Mouse (Mus musculus) thymus, postnatal 10 days (tissue): ENCODE results near the gene Bcl2l11.

ENCODE experiments used
- DNase-seq, 2 experiments: peaks; one replicate each; pipeline ENCODE4 v3.0.0; 2021; ENCODE audit warnings: low spot score in 2 of 2

The Bcl2l11 gene

GRCm38 (mm10) chr2:128111537-128111936, 14.3 kb upstream of the Bcl2l11 start:
- DNase-seq, result no peak

- DNase-seq, result no peak
These were observed 11.2 kb upstream of the Bcl2l11 start for GRCm38 (mm10) chr2:128114621-128115020.

GRCm38 (mm10) chr2:128115579-128115978, 10.3 kb upstream of the Bcl2l11 start:
- DNase-seq, result no peak

GRCm38 (mm10) chr2:128117605-128118004, 8.2 kb upstream of the Bcl2l11 start:
- DNase-seq, result no peak

DNA sequence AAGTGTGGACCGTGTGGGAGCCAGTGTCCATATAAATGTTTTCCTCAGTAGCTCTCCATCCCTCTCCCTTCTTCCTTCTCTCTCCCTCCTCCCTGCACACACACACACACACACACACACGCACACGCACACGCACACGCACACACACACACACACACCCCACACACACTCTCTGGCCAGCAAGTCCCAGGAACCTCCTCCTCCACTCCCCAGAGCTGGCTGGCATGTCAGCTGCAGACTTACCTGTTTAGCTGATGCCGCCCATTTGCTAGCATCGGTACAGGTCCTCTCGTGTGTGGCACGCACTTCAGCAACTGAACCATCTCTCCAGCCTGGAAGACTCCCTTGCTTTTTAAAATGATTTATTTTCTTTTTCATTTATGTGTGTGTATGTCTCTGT, 6.9 kb upstream of the Bcl2l11 start:
- no peak for DNase-seq

DNA sequence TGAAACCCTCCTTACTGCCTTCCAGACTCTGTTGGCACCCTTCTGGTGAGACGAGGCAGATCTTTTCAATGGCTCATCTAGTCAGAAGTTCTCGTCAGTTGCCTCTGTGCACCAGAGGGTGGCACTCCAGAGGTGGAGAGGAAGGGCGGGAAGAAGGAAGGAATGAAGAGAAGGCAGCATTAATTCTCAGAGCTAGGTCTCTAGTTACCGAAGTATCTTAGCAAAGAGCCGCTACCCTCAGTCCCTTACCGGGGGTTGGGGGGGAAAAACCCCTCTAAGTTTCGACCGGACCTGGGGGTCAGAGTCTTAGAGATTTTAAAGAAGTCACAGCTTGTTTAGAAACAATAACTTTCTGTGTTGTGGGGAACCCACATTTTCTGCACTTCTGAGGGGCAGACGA, 3.3 kb upstream of the Bcl2l11 start:
- DNase-seq, result peak; percentile 60 to 75

DNA sequence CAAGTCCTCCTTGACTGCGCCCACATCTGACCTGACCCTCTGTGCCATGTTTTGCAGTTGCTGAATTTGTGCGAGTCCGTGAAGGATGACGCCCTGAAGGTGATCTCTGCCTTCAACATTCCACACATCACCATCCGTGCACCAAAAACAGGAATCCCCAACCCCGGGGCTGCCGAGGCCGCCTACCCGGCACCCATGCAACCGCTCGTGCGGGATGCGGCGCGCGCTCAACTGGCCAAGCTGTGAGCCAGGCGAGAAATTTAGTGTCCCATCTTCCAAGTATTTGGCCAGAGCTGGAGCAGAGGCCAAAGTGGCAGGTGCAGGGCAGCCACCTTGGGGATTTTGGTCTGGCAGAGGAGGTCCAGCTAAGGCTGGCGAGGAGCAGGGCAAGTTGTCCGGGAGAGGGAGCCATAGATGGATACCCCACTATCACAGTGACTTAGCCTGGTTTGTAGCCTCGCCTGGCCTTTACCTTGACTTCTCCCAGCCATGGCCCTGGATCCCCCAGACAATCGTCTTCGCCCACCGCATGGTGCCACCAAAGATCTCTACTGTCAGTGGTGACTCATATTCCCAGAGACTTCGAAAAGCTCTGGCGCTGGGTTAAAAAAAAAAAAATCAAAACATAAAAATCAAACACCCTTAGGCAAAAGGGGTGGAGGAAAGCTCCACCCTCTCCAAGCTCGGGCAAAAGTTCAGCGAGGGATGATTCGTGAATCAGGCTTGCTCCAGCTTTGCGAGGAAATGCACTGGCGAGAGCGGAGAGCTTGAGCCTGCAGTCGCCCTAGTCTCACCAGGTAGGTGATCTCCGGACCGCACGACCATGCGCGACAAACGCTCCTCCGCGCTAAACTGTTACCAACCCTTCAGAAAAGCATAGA, 2.7 kb upstream of the Bcl2l11 start:
- DNase-seq, result peak; percentile 13 to 22

DNA sequence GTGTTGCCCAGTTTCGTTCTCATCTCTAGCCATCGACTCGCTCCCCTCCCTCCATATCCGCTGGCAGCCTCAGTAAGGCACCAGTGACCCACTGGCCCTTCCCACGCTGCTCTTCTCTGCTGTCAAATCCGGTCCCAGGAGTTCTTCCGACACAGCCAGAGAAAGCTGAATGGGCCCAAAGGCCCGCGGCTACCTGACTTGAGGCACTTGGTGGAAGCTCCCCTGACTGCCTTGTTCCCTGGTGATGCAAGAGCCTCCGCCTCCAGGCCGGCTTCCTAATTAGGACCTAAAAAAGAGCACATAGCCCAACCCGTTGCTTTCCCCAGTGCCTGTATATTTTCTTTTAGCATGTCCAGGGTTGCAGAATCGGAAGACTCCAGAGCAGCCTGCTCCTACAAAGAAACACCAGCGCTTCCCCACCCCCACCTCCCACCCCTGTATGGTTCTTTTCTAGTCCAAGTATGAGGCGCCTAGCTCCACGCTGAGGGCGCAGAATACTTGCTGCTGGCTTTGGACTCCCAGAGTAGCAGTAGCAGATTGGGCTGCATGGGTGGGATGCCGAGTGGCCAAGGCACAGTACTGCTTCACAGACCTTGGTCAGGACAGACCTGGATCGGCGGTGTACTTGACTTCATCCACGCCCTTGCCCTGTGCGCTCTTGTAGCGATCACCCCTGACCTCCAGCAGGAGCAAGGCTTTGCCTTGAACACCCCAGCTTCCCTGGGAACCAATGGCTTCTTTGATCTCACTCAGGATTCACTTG, 1.7 kb upstream of the Bcl2l11 start:
- DNase-seq, result no peak

- DNase-seq, result no peak
These were observed 1.1 kb upstream of the Bcl2l11 start for GRCm38 (mm10) chr2:128124693-128125092.

GRCm38 (mm10) chr2:128126591-128127051, 783 bp downstream of the Bcl2l11 start:
- DNase-seq, result peak in 1 of 2 experiments; percentile 35

GRCm38 (mm10) chr2:128127121-128127671, 1.4 kb downstream of the Bcl2l11 start:
- DNase-seq, result peak; percentile 89 to 90

- DNase-seq, result peak; percentile 45
These were observed 2.0 kb downstream of the Bcl2l11 start for GRCm38 (mm10) chr2:128127691-128128292.

DNA sequence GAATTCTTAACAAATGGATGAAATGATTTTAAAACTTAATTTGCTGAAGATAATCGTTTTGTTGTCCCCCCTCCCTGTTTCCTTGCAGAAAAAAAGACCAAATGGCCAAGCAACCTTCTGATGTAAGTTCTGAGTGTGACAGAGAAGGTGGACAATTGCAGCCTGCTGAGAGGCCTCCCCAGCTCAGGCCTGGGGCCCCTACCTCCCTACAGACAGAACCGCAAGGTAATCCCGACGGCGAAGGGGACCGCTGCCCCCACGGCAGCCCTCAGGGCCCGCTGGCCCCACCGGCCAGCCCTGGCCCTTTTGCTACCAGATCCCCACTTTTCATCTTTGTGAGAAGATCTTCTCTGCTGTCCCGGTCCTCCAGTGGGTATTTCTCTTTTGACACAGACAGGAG, 2.7 kb downstream of the Bcl2l11 start:
- DNase-seq, result no peak

- no peak for DNase-seq
These were observed 5.7 kb downstream of the Bcl2l11 start for GRCm38 (mm10) chr2:128131503-128131902.

DNA sequence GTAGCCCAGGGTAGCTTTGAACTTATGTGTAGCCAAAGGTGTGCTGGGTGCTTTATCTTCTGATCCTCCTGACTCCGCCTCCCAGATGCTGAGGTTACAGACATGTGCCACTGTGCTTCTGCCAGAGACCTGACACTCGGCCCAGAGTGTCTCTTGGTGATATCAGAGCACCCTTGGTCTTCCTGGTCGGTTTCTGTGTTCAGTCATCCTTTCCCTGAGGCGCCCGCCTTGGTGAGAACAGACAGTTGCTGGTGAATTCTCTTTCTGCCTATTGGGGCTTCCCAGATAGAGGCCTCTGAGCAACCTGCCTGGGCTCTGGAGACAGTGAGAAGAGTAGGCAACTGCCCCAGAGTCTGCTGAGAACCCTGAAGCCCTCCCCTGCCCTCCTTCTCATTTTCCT, 6.8 kb downstream of the Bcl2l11 start:
- DNase-seq, result no peak

- DNase-seq, result no peak
These were observed 8.0 kb downstream of the Bcl2l11 start for GRCm38 (mm10) chr2:128133865-128134264.

DNA sequence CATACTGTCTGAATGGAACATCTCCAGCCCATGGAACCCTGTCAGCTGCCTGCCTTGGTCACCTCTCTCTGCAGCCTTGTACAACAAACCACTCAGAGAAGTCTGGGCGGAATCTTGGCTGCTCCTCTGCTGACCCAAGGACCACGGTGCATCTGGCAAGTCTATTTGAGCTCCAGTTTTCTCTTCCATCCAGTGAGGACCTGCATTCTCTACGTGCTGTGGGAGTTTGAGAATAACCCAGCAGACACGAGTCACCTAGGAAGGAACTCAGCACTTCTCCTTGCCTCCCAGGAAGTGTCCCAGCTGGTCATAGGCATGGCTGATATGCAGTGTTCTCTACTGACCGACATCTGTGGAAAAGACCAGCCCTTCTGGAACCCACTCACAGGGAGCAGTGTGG, 8.6 kb downstream of the Bcl2l11 start:
- DNase-seq, result no peak

DNA sequence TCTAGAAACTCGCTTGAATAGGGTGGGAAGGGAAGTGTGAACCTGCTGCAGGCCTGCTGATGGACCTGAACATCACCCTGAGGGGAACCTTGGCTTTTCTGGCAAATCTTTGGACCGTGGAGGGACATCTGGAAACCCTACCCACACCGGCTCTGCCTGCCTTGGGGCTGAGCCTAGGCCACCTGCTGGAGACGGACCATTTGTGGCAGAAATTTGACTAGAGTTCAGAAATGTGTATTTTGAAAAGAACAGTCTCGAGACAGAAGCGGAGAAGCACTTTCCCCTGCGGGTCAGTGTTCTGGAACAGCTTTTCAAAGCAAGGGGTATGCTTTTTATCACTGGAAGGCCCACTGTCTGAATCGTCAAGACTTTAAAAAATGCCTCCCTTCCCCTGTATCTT, 9.1 kb downstream of the Bcl2l11 start:
- DNase-seq, result no peak

DNA sequence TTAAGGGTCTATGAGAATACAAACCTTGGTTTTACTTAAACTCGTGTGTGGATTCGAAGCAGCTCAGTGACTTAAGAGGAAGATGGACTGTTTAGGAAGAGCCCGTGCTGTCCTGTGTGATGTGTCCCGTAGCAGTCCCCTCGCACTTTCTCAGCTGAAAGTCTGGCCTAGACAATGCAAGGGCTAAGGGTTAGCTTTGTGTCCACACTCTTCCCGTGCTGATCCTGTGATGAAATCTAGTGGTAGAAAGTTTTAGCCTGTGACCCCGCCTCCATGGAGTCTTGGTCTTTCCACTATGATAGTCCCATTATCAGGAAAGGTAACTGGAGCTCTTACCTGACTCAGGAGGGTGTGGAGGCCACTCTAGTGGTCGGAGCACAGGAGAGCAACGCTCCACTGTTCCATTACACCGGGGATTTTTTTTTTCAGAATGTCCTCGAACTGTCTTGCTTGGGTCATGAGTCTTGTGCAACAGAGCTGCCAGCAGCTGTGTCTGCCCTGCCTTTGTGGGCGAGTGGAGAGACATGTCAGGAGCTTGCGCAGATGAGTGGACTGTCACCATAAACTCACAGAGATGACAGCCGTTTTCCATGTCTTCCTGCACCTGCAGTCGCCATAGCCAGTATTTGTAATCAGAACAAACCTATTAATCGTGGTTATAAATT, 11.1 kb downstream of the Bcl2l11 start:
- no peak for DNase-seq

GRCm38 (mm10) chr2:128137480-128138276, 11.8 kb downstream of the Bcl2l11 start:
- no peak for DNase-seq

- no peak for DNase-seq
These were observed 13.1 kb downstream of the Bcl2l11 start for GRCm38 (mm10) chr2:128138924-128139323.
